Mouse (Mus musculus) lung, postnatal 36 days (tissue): ENCODE results near the gene En1.

Experiments used
- DNase-seq: peaks from one replicate; pipeline ENCODE4 v3.0.0; 2022; ENCODE audit warnings: mixed read lengths

En1 gene

DNA sequence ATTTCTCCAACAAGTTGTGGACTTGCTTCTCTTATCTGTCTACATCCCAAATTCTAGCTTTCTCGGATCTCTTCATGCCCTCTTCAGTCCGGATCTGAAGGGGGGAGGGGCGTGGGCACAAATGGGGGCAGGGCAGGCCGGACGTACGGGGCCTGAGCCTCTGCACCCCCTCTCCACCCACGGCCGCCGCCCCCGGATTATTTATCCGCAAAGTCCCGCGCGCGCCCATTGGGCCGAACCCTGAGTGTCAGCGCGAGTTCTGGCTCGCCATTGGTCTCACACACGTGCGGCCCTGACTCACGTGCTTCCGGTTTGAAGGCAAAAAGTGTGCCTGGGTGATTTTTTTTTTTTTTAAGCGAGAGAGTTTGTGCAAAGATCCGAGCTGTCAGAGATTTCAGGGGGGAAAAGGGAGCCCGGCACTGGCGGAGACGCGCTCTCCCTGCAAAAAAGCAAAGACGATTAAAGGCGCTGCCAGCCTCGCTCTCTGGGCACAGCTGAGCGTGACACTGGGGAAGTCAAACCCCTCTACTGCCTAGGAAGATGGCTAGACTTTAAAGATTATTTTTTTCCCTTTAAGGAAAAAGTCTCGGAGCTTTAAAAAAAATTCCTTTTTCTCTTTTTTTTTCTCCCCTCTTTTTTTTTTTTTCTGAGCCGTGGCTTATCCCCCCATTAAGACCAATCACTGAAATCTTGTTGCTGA is at the start of gene En1:
Gene En1, plus strand, starts transcription at position 388 of the 700 bp plus-strand sequence.
- no peak for DNase-seq

- DNase-seq, result no peak
These were observed 45.0 kb upstream of the En1 start for GRCm38 (mm10) chr1:120556926-120557846.

GRCm38 (mm10) chr1:120558341-120559285 is 43.6 kb upstream of the En1 start:
- DNase-seq, result no peak

DNA sequence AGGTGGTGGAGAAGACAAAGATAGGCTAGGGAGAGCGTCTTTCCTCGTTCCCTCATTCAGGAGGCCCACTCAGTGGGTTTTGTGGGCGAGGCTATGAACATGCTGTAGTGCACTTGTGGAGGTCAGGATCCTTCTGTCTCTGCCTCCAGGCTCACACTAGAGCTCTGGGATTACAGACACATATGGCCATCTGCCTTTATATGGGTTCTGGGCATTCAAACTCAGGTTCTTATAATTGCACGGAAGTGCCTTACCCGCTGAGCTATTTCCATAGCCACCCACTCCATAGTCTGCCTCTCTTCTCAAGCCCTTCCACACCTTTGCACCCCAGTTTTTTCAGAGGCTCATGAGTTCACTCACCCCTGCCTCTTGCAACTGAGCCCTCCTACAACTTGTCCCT is 42.3 kb upstream of the En1 start:
- no peak for DNase-seq

DNA sequence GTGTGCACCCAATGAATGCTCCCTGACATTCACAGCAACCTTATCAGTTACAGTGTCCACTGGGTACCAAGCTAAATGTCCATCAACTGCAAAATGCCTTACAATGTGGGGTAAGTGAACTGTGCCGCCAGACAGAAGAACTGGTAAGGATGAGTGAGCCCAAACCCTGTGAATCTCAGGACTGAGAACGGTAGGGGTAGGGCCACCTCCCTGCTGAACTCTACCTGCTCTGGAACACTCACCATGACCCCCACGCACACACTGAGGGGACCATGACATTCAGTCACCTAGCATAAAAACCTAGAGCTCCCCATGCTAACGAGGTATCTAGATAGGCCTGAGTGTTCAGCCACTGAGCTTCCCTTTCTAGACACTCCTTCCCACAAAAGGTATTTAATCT is 20.9 kb upstream of the En1 start:
- no peak for DNase-seq

- no peak for DNase-seq
These were observed 16.7 kb upstream of the En1 start for GRCm38 (mm10) chr1:120585481-120585880.

GRCm38 (mm10) chr1:120586500-120587110 is 15.6 kb upstream of the En1 start:
- DNase-seq, result peak; percentile 64

DNA sequence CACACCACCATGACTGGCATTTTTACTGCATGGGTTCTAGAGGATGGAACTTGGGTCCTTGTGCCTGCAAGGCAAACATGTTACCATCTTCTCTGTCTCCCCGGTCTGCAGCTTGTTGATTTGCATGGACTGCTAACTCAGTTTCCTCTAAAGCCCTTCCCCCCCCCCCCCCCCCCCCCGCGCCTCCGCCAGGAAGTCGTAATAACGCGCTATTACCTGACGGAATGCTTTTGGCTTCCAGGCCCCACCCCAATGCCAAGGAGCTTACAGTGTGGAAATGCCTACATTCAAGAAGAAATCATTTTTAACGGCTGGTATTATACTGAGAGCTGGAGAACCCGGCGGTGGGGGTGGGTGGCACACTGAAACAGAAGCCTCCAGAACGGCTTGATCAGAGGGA is 14.8 kb upstream of the En1 start:
- DNase-seq, result no peak

DNA sequence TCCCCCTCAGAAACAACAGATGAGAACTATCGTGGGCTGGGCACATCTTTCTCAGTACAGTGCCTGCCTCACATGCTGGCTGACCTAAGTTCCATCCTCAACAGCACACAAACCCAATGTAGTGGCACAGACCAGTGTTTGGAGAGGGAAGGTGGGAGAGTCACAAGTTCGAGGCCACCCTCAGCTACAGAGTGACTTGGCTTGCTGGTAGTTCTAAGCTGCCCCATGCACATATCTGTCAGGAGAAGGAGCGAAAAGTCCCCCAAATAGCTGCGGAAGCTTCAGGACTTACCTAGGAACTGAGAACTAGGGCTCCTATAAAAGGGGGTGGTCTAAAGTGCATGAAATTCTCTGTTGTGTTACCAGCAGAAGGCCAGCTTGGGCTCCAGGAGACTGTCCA is 14.3 kb upstream of the En1 start:
- DNase-seq, result no peak

DNA sequence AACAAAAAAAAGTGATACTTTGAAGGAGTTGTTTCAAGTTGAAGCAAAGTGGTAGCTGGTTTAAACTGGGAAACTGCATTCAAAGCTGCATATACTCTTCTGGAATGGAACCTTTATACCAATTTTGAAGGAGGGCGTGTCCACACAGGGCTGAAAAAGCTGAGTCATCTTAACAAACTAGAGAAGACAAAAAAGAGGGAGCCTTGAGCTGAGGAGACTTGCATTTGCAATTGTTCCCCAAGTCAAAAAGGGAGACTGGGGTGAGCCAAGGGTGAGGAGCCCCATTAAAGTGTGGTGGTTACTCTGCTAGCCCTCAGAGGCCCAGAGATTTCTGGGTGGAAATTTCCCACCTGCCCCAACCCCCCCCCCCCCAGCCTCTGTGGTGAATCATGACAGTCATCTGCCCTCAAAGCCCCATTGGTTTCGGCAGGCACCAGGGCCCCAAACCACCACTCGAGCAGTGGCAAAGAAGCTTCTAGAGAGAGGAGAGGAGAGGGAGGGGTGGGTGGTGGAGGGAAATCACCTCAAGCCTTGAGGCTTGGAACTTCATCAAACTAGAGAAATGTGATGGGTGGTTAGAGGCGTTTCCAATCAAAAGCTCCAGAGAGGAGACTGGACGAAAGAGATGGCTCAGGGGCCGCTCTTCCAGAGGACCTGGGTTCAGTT is 13.7 kb upstream of the En1 start:
- no peak for DNase-seq

DNA sequence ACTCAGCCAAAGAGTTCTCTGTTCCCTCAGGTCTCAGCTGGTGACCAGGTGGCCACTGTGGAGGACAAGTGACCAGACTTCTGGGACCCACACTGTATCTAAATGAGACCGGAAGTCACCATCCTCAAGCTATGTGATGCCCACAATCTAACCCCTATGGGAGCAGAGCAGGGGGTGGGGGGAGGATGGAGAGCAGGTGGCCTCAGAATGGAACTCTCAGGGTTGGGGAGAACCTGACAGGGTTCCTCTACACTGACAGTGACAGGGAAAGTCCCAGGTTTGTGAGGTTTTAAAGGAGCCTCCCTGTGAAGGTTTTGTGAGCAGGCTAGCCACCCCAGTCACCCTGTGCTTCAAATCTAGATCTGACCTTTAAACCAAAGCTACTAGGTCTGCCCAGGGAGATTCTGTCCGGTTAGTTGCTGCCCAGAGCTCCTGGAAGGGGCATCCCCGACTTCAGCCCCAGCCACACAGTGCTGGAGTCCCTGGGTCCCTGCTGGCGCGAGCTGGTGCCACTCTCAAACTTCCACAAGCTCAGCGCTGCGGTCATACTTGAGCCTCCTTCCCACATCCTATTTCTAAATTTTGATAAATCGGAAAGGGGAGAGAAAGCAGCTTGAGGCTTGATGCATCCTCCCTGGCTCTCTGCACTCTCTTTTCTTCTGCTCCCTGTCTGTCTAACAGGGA is 8.8 kb upstream of the En1 start:
- no peak for DNase-seq

- peak; percentile 10 for DNase-seq
These were observed 7.6 kb upstream of the En1 start for GRCm38 (mm10) chr1:120594603-120595002.

- DNase-seq, result no peak
These were observed 6.6 kb upstream of the En1 start for GRCm38 (mm10) chr1:120595471-120596240.

GRCm38 (mm10) chr1:120596319-120596718 is 5.9 kb upstream of the En1 start:
- no peak for DNase-seq

DNA sequence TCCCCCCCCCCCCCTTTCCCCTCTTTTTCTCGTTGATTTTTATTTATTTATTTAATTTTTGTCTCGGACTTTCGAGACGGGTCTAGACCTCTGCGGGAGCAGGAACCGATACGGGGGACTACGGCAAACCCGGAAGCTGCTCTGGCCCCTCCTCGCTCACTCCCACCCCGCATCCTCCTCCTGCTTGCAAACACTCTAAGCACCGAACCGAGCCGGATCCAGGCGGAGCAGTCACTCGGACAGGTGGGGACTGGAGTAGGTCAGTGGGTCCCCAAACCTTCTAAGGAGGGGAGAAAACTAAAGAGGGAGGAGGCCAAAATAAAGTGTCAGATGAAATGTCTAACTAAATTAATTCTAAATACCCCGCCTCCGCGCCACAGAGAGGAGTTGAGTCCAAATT is 5.4 kb upstream of the En1 start:
- no peak for DNase-seq

DNA sequence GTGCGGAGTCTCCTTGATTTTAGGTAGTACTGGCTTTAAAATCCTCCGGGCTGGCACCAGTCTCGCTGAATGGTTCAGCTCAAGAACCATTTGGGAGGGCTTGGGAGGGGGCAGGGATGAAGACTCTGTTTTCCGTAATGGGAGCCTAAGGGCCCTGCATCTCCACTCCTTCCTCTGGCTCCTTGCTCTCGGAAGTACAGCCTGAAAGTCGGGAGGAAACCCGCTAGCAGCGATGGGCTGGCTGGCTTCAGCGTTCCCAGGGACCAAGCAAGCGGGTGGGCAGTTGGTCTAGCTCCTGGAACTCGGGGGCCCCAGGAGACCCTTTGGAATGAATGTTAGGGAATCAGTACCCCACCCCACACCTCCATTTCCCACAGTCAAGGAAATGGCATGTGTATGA is 4.9 kb upstream of the En1 start:
- DNase-seq, result no peak

DNA sequence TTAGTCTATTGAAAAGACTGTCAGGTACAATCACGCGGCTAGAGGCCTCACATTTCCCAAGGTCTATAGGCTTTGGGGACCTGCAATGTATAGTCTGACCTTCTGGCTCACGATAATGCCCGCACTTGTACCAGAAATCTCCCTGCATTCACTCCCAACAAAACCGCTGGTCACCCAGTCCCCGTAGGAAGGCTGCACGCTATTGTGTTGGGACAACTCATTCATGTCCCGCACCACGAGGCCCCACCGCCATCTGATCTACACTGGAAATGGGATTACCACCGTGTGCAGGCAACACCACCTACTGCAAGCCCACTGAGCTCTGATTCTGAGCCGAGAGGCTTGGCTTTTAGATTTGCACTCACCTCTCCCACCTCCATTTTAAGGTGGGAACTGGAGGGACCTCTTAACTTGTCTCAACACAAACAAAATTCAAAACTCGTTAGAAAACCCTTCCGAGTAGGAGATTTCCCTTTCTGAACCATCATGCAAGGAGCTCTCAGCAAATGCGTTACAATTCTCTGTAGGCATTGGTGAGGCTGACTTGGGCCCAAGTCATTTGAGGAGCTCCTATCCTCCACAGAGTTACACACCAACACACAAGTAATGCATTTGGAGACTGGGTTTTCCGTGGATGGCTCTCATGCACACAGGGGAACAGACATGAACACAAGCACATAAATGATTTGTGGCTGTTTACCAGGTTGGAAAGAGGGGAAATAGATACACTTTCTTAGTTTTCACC is 3.9 kb upstream of the En1 start:
- DNase-seq, result no peak

GRCm38 (mm10) chr1:120599321-120600148 is 2.7 kb upstream of the En1 start:
- no peak for DNase-seq

DNA sequence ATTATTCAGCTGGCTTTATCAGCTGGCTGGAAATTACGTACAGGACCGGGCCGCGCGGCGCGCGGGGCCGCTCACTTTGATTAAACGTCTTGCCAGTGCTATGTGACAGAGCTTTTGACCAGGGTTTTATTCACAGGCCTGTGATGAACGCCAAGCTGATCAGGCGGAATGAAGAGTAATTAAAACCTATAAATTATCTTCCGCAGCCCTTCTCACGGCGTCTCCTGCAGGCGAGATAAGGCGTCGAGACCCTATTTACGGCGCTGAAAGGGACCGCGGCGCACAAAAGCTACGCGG is 2.1 kb upstream of the En1 start:
- no peak for DNase-seq
